Mouse (Mus musculus) naive thymus-derived CD4-positive, alpha-beta T cell, adult 2 months (primary cell): ENCODE data around the gene Eif2b3.

ENCODE experiments used
- DNase-seq: peaks from one replicate; pipeline ENCODE4 v3.0.0-alpha.2; 2011; ENCODE audit warnings: low read depth

Eif2b3 gene

DNA sequence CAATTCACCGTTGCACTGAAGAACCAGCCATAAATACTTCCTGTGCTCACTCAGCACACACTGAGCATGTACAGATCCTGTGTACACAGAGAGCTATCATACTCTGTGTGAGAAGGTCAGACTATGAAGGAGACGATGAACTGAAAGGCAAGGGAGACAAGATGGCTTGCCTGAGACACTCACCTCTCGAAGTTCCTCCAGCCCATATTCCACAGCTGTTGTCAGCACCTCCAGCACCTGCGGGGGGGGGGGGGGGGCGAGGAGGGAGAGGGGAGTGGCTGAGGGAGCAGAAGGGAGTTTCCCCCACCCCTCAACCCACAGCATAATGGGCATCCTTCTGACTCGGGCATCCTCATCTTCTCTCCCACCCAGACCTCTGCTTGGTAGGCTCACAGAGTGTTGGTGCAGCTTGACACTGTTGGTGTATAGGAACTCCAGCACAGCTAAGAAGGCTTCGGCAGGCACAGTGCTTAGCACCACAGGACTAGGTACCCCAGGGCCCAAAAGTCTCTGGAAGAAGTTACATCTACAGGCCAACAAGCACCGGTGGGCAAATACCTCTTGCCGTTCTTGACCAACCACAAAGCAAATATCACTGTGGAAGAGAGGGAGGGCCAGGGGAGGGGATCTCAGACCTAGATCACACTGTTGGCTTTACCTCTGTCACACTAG lies 104.5 kb downstream of the Eif2b3 start:
- peak; percentile 48 for DNase-seq

DNA sequence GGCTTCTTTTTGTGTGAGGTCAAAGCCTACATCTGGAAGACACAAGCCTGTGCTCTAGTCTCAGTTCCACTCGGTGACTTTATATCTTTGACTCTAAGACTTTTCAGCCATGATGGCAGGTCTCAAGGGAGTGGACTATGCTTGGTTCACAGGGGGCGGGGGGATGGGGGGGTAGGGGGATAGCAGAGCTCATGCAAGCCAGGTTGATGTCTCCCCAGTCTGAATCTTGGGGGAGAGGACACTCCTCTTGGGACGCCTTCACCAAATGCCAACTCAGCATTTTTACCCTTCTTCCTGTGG lies 105.0 kb downstream of the Eif2b3 start:
- no peak for DNase-seq

GRCm38 (mm10) chr4:117124518-117125347 lies 105.5 kb downstream of the Eif2b3 start:
- DNase-seq = peak; percentile 92

DNA sequence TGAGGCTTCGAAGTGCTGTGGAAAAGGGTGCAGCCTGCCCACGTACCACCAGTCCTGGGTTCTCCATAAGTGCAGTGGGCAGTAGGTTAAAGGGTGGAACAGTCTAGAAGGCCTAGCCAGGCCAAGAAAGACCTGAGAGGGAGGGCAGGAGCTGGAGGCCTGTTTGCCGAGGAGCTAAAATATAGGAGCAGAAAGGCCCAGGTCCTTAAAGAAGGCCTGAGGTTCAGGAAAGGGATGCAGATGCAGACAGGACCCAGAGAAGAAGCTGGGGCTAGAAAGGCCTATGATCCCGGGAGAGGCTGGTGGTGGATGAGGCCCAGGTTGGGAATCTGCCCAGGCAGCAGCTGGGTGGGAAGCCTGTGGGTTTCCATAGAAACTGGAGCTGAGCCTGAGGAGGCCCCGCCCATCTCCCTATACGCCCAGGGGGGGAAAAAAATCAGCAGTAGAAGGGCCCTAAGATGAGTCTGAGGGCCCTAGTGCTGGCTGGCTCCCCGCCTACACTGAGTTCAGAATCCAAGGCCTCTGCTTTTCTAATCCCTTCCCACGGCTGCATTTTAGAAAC lies 106.2 kb downstream of the Eif2b3 start, which contains the start of gene Btbd19:
Btbd19 (minus strand) TSS at position 378 of the 562 bp plus-strand sequence.
- DNase-seq = no peak

GRCm38 (mm10) chr4:117125910-117126674 lies 106.9 kb downstream of the Eif2b3 start:
- DNase-seq = peak; percentile 84

DNA sequence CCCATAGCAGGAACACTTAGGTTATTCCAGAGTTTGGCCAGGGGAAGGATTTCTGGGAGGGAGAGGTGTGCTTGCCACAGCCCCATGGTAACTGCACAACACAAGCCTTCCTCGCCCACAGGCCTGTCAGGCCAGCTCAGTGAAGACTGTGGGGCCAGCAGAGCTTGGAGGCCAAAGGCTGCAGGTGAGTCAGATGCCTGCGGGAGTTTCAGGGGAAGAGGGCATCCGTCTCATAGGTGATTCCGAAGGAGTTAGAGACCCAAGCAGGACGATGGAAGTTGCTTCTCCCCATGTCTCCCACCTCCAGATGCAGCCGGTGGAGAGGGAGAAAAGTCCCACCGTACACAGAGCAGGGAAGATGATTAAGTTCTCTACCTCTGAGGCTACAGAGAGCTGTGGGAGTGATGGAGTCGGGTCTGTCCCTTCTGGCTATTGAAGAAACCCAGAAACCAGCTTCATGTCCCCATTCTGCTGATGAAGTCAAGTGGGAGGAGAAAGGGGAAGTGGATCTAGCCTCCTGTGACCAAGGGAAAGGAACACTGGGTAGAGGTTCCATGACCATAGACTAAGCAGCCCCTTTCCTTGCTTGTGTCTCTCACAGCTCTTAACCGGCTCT lies 107.6 kb downstream of the Eif2b3 start, which contains the start of gene Tctex1d4:
Tctex1d4 (plus strand) TSS at position 120 of the 616 bp plus-strand sequence.
- DNase-seq = no peak

DNA sequence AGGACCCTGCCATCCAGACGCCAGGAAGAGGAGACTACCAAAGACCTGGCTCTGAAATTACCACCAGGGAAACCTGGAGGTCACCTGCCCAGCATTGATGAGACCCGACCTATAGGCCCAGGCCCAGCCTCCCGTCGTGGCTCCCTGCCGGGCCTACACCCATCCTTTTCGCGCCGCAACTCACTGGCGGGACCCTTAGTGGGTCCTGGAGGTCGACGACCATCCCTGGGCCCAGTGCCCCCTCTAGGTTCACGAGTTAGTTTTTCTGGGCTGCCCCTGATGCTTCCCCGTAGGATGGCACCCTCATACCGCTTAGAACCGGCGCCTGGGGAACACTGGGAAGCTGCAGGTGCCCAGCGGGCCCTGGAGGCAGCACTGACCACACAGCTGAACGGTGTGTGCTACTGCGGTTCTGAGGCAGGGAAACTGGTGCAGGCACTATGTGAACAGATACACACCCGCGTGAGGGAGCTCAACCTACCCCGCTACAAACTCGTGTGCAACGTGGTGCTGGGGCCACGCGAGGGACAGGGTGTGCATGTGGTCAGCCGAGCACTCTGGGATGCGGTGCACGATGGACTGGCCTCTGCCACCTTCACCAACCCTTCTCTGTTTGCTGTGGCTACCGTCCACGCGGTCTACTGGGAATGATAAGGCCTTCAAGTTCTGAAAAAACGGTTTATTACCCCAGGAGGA lies 108.9 kb downstream of the Eif2b3 start:
- no peak for DNase-seq

- DNase-seq = no peak
Measured at GRCm38 (mm10) chr4:117130790-117131189, 111.6 kb downstream of the Eif2b3 start.

DNA sequence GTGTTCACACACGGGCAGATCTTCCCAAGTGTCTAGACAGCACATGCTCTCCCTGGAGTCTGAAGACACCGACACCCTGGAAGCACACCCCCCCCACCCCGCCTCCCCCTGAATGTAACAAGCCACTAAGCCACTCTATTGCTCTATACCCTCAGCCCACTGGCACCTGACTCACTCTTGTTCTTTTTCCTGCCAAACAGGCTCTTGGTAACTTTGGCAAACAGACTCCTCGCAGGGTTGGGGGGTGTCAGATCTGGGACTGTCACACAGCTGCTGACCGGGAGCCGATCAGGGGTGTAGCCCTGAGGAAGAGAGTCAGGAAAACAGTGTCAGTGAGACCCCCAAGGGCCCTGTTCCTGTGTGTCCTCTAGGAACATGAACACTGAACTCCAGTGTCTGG lies 112.0 kb downstream of the Eif2b3 start:
- no peak for DNase-seq

GRCm38 (mm10) chr4:117131890-117132793 lies 112.9 kb downstream of the Eif2b3 start:
- DNase-seq = no peak

GRCm38 (mm10) chr4:117132794-117133143 lies 113.6 kb downstream of the Eif2b3 start:
- DNase-seq = no peak

- no peak for DNase-seq
Measured at GRCm38 (mm10) chr4:117133366-117133796, 114.2 kb downstream of the Eif2b3 start.

GRCm38 (mm10) chr4:117133817-117134600 lies 114.8 kb downstream of the Eif2b3 start, which contains the start of gene Plk3:
Gene Plk3, minus strand, starts transcription at chr4:117133963.
- peak; percentile 100 for DNase-seq

GRCm38 (mm10) chr4:117134601-117134995 lies 115.4 kb downstream of the Eif2b3 start:
- DNase-seq = no peak

GRCm38 (mm10) chr4:117136034-117136433 lies 116.8 kb downstream of the Eif2b3 start:
- no peak for DNase-seq
